13 mouse cellular contexts compared by ENCODE assay signal in the genomic region with DNA sequence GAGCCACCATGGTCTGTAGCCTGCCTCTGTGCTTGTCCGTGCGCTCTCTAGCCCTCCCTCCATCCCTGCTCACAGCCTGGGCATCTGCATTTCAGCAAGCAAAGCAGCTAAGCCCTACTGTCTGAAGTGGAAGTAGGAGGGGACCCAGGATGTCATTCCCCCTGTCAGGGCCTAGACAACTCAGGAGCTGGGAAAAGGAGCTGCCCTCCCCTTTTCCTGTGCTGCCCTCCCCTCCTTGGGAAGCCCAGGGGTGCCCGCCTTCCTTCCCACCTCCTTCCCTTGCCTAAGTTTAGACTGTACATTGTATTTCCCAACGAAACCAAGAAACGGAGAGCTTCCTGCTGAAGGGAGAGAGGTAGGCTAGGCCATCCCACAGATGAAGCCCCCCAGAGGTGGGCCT. TPM values are rescaled to one million over a fixed set of nuclear protein-coding genes. Genes with fewer than 3 reads are reported as not detected.
A peak's percentile ranks its signal among the peaks of the same experiment; 100 is the strongest.
DNase-seq lines count a peak whose midpoint lies in the region; ATAC-seq and TF ChIP-seq lines count a peak whose summit lies in the region.
"Had no signal": no experiment of that assay in that cellular context is flagged by ENCODE, and none has a peak within 500 bp of the region (broad histone marks: within the 10 kb centered on the region; RNA-seq: fewer than 3 reads in every experiment).

No protein-coding gene starts in this region.

- no peaks in the 10 kb centered on the region for H3K9me3 ChIP-seq in kidney, embryonic 15.5 days (replicated peaks)
- H3K9me3 ChIP-seq: midbrain, embryonic 12.5 days; stomach, embryonic 15.5 days had no signal

- TF ChIP-seq CTCF in heart, adult 2 months (IDR thresholded peaks at IDR 0.05): no peak
- TF ChIP-seq CTCF in kidney, adult 2 months (conservative IDR thresholded peaks at IDR 0.05; ENCODE audit: insufficient read depth, insufficient read length, low read depth, low read length): no peak

- peaks cover 10% of the 10 kb centered on the region for H3K4me1 ChIP-seq in heart, adult 2 months (ENCODE audit: control insufficient read depth, insufficient read depth, low read length)
- 0 out of 2 replicates have a peak, but pooled peaks cover 6% of the 10 kb centered on the region for H3K4me1 ChIP-seq in kidney, adult 2 months (ENCODE audit: control insufficient read depth, insufficient read depth, low read length)
- H3K4me1 ChIP-seq in kidney, embryonic 15.5 days: peaks cover 27% of the 10 kb centered on the region
- H3K4me1 ChIP-seq: midbrain, embryonic 12.5 days had no signal

- H3K4me2 ChIP-seq in kidney, embryonic 15.5 days: no peak overlapping the region
- H3K4me2 ChIP-seq: lung, embryonic 14.5 days; midbrain, embryonic 12.5 days; stomach, embryonic 15.5 days had no signal

- H3K4me3 ChIP-seq in heart, adult 2 months: no peak overlapping the region
- H3K4me3 ChIP-seq in kidney, adult 2 months (ENCODE audit: insufficient read depth, low read depth, low read length): no peak overlapping the region
- H3K4me3 ChIP-seq in kidney, embryonic 15.5 days (replicated peaks): no peak overlapping the region
- H3K4me3 ChIP-seq: midbrain, embryonic 12.5 days; stomach, embryonic 15.5 days had no signal

- H3K79me2 ChIP-seq in heart, adult 2 months (replicated peaks; ENCODE audit: control insufficient read depth, insufficient read depth, low read length): no peaks in the 10 kb centered on the region

- no peaks in the 10 kb centered on the region for H3K27me3 ChIP-seq in heart, adult 2 months (ENCODE audit: control insufficient read depth, insufficient read depth, low read length)
- H3K27me3 ChIP-seq in kidney, adult 2 months (replicated peaks; ENCODE audit: control insufficient read depth, insufficient read depth, low read length): no peaks in the 10 kb centered on the region
- H3K27me3 ChIP-seq in kidney, embryonic 15.5 days: no peaks in the 10 kb centered on the region
- H3K27me3 ChIP-seq: stomach, embryonic 15.5 days had no signal

- H3K36me3 ChIP-seq in heart, adult 2 months (ENCODE audit: control insufficient read depth, insufficient read depth, low read length): no peaks in the 10 kb centered on the region
- peaks cover 2% of the 10 kb centered on the region; the same call in 1 of the 2 replicates for H3K36me3 ChIP-seq in kidney, adult 2 months (ENCODE audit: control insufficient read depth, insufficient read depth, low read length)
- peaks cover 44% of the 10 kb centered on the region for H3K36me3 ChIP-seq in kidney, embryonic 15.5 days

- no peak for TF ChIP-seq EP300 in heart, adult 2 months (IDR thresholded peaks at IDR 0.05; ENCODE audit: insufficient read depth, low read depth, low read length)

- WGBS in heart, adult 2 months: 44% methylated on average over 5 of the region's 5 CpGs
- WGBS in kidney, adult 2 months: 62% methylated on average over 5 of the region's 5 CpGs
- WGBS in kidney, embryonic 15.5 days: 64% methylated on average over 5 of the region's 5 CpGs

- H3K27ac ChIP-seq in heart, adult 2 months: peak overlapping the region; percentile 36; the same call in 1 of the 2 replicates
- H3K27ac ChIP-seq in kidney, adult 2 months (ENCODE audit: insufficient read depth, low read depth, low read length): peak overlapping the region; percentile 55; the same call in 1 of the 2 replicates
- peak overlapping the region; percentile 68 for H3K27ac ChIP-seq in kidney, embryonic 15.5 days
- H3K27ac ChIP-seq: midbrain, embryonic 12.5 days; stomach, embryonic 15.5 days had no signal

- TF ChIP-seq POLR2A in heart, adult 2 months (IDR thresholded peaks at IDR 0.05; ENCODE audit: insufficient read depth, low read depth, low read length): no peak
- no peak for TF ChIP-seq POLR2A in kidney, adult 2 months (IDR thresholded peaks at IDR 0.05; ENCODE audit: low read depth, low read length)

- DNase-seq in heart, adult 2 months: peak in 1 of 2 experiments; percentile 22
- no peak for DNase-seq in heart, adult 11 months
- peak; percentile 65 for DNase-seq in kidney, adult 2 months
- DNase-seq in kidney, adult 18-20 months: no peak
- DNase-seq in liver (peak; percentile 7), MN1 (ENCODE audit: low spot score) (no peak)
- no peak for DNase-seq in ovary, adult 18-20 months (ENCODE audit: low spot score)
- DNase-seq: cerebellum, adult 11 months; lung, embryonic 14.5 days; right cerebral cortex, postnatal 4 days had no signal

- intact Hi-C loops in heart, adult 2 months (cut with DNase I): no loop called here

- ATAC-seq in kidney, embryonic 15.5 days (replicated peaks; ENCODE audit: low FRiP score): 0 out of 2 replicates have a peak, but pooled peaks have one; percentile 16

- no peak overlapping the region for H3K9ac ChIP-seq in heart, adult 2 months (ENCODE audit: low read depth, low read length)
- H3K9ac ChIP-seq in kidney, embryonic 15.5 days: no peak overlapping the region
- H3K9ac ChIP-seq: lung, embryonic 14.5 days; midbrain, embryonic 12.5 days; stomach, embryonic 15.5 days had no signal

RNA-seq across cellular contexts. Expression of a gene that starts 6.5 kb away (rescaled TPM):
- total RNA-seq in heart, adult 2 months (2021): 10 to 100 TPM in 1 of 2 experiments, 1 to 10 TPM in 1; 9.5 to 11.9 TPM
- polyA plus RNA-seq in heart, adult 2 months (2012; rRNA removed): 15.2 and 19.7 TPM in 2 replicates
- 68.8 and 101 TPM in 2 replicates for polyA plus RNA-seq in kidney, adult 2 months (2012; rRNA removed)
- 90.0 and 98.5 TPM in 2 replicates for polyA plus RNA-seq in kidney, embryonic 15.5 days (2015; fragmentation: Nextera tagmentation; extraction: Ambion mirVana)

RNA-seq across cellular contexts. Expression of a gene that starts 22.3 kb away (rescaled TPM):
- 1 to 10 TPM; 1.5 to 2.7 TPM for total RNA-seq in heart, adult 2 months (2021)
- polyA plus RNA-seq in heart, adult 2 months (2012; rRNA removed): 1.9 and 2.0 TPM in 2 replicates
- polyA plus RNA-seq in kidney, adult 2 months (2012; rRNA removed): 5.0 and 5.5 TPM in 2 replicates
- polyA plus RNA-seq in kidney, embryonic 15.5 days (2015; fragmentation: Nextera tagmentation; extraction: Ambion mirVana): 8.3 and 9.5 TPM in 2 replicates

RNA-seq across cellular contexts. Expression of a gene that starts 37.3 kb away (rescaled TPM):
- total RNA-seq in heart, adult 2 months (2021): 10 to 100 TPM; 41.6 to 53.8 TPM
- 36.3 and 36.7 TPM in 2 replicates for polyA plus RNA-seq in heart, adult 2 months (2012; rRNA removed)
- 38.3 and 38.9 TPM in 2 replicates for polyA plus RNA-seq in kidney, adult 2 months (2012; rRNA removed)
- polyA plus RNA-seq in kidney, embryonic 15.5 days (2015; fragmentation: Nextera tagmentation; extraction: Ambion mirVana): 38.2 and 41.3 TPM in 2 replicates

RNA-seq across cellular contexts. Expression of a gene that starts 44.6 kb away (rescaled TPM):
- 10 to 100 TPM; 17.0 to 18.9 TPM for total RNA-seq in heart, adult 2 months (2021)
- 33.1 and 33.8 TPM in 2 replicates for polyA plus RNA-seq in heart, adult 2 months (2012; rRNA removed)
- polyA plus RNA-seq in kidney, adult 2 months (2012; rRNA removed): 36.5 TPM in 2 replicates
- polyA plus RNA-seq in kidney, embryonic 15.5 days (2015; fragmentation: Nextera tagmentation; extraction: Ambion mirVana): 51.8 and 52.9 TPM in 2 replicates

Comparison
In these comparisons a context has a peak if more than half of its experiments do, and no peak if none do; other contexts are left out.
1. DNase-seq: peak in kidney, adult 2 months (single experiment) and liver (single experiment); none in heart, adult 11 months (single experiment), kidney, adult 18-20 months (single experiment), MN1 (single experiment) and ovary, adult 18-20 months (single experiment).
2. Peak in every context shown above with its lines, with median percentiles within 50 percentile points of each other: H3K27ac ChIP-seq.